Comparison of ENCODE assay signal across 8 mouse cellular contexts in genomic region chr7:28290165-28290564, GRCm38 (mm10). TPM values are rescaled to one million over a fixed set of nuclear protein-coding genes. Genes with fewer than 3 reads are reported as not detected.
DNase-seq lines count a peak whose midpoint lies in the region; ATAC-seq and TF ChIP-seq lines count a peak whose summit lies in the region.

No protein-coding gene starts in this region.

- peaks cover 38% of the 10 kb centered on the region for H3K4me1 ChIP-seq in hindbrain, embryonic 13.5 days (replicated peaks)
- 0 out of 2 replicates have a peak, but pooled peaks cover 4% of the 10 kb centered on the region for H3K4me1 ChIP-seq in midbrain, postnatal 0 days (ENCODE audit: insufficient read depth, low read length)

- peak; percentile 48 to 56 for DNase-seq in kidney, postnatal 4 days
- no peak for DNase-seq in kidney, adult 8-10 months
- DNase-seq in embryo, embryonic 10 days (ENCODE audit: low spot score): peak; percentile 61
- peak; percentile 42 for DNase-seq in midbrain, postnatal 0 days (ENCODE audit: low spot score)
- no peak for DNase-seq in adrenal gland, postnatal 36 days
- DNase-seq in urinary bladder, adult 2 months (ENCODE audit: low spot score): no peak

- H3K27me3 ChIP-seq in hindbrain, embryonic 13.5 days: peaks cover 72% of the 10 kb centered on the region
- H3K27me3 ChIP-seq in midbrain, postnatal 0 days (ENCODE audit: insufficient read depth, low read length): peaks cover 5% of the 10 kb centered on the region

- H3K9ac ChIP-seq in hindbrain, embryonic 13.5 days: peak overlapping the region; percentile 51; the same call in 1 of the 2 replicates
- H3K9ac ChIP-seq in midbrain, postnatal 0 days (replicated peaks; ENCODE audit: low read length, poor library complexity, severe bottlenecking): peak overlapping the region; percentile 52

- WGBS in hindbrain, embryonic 13.5 days: 1% methylated on average over 16 of the region's 18 CpGs
- 3% methylated on average over 18 of the region's 18 CpGs for WGBS in midbrain, postnatal 0 days

- peak overlapping the region; percentile 30 for H3K4me3 ChIP-seq in hindbrain, embryonic 13.5 days
- peak overlapping the region; percentile 36 for H3K4me3 ChIP-seq in midbrain, postnatal 0 days (ENCODE audit: low read depth, low read length)

- H3K27ac ChIP-seq in hindbrain, embryonic 13.5 days: no peak overlapping the region
- H3K27ac ChIP-seq in midbrain, postnatal 0 days (ENCODE audit: low read depth, low read length): no peak overlapping the region

- peak; percentile 44 for TF ChIP-seq CTCF in midbrain, postnatal 0 days (IDR thresholded peaks at IDR 0.05)

- peak overlapping the region; percentile 53 for H3K4me2 ChIP-seq in hindbrain, embryonic 13.5 days
- H3K4me2 ChIP-seq in midbrain, postnatal 0 days (ENCODE audit: low read depth, low read length, poor library complexity, severe bottlenecking): peak overlapping the region; percentile 47

- H3K9me3 ChIP-seq in hindbrain, embryonic 13.5 days: no peaks in the 10 kb centered on the region
- no peaks in the 10 kb centered on the region for H3K9me3 ChIP-seq in midbrain, postnatal 0 days (ENCODE audit: low read length)

- H3K36me3 ChIP-seq in hindbrain, embryonic 13.5 days: no peaks in the 10 kb centered on the region
- H3K36me3 ChIP-seq in midbrain, postnatal 0 days (ENCODE audit: insufficient read depth, low read length): no peaks in the 10 kb centered on the region

- ATAC-seq in hindbrain, embryonic 13.5 days (ENCODE audit: low FRiP score): no peak
- 0 out of 2 replicates have a peak, but pooled peaks have one; percentile 24 for ATAC-seq in midbrain, postnatal 0 days (ENCODE audit: low FRiP score)
- ATAC-seq in erythroblast, adult 5-6 weeks (replicated peaks; ENCODE audit: low FRiP score, poor library complexity, severe bottlenecking): no peak

RNA-seq across cellular contexts. Expression of gene Selenov, which starts 0.8 kb away (rescaled TPM):
- polyA plus RNA-seq in hindbrain, embryonic 13.5 days (2015; fragmentation: Nextera tagmentation; extraction: Ambion mirVana): 0.74 and 1.2 TPM in 2 replicates
- total RNA-seq in midbrain, postnatal 0 days (2014; rRNA removed): 0.61 and 1.3 TPM in 2 replicates
- 3.5 and 6.3 TPM in 2 replicates for polyA plus RNA-seq in midbrain, postnatal 0 days (2015; fragmentation: Nextera tagmentation; extraction: Ambion mirVana)
- total RNA-seq in adrenal gland, postnatal 36 days (2021): 1 to 10 TPM in 1 of 2 experiments, not detected in 1; 1.1 TPM
- polyA plus RNA-seq in urinary bladder, adult 2 months (2012; rRNA removed): 0.19 TPM in 1 of 2 replicates, not detected in the other
- total RNA-seq in erythroblast, adult 5-6 weeks (2015; ENCODE audit: low replicate concordance): not detected in 2 replicates
- total RNA-seq in erythroblast, adult 5-6 weeks (2017; ENCODE audit: low replicate concordance): not detected in 2 replicates

RNA-seq across cellular contexts. Expression of gene Dll3, which starts 11.9 kb away (rescaled TPM):
- 22.2 and 24.5 TPM in 2 replicates for polyA plus RNA-seq in hindbrain, embryonic 13.5 days (2015; fragmentation: Nextera tagmentation; extraction: Ambion mirVana)
- total RNA-seq in midbrain, postnatal 0 days (2014; rRNA removed): 8.6 and 17.3 TPM in 2 replicates
- 17.6 and 18.1 TPM in 2 replicates for polyA plus RNA-seq in midbrain, postnatal 0 days (2015; fragmentation: Nextera tagmentation; extraction: Ambion mirVana)
- total RNA-seq in adrenal gland, postnatal 36 days (2021): under 1 TPM in 1 of 2 experiments, not detected in 1; 0.89 TPM
- not detected in 2 replicates for polyA plus RNA-seq in urinary bladder, adult 2 months (2012; rRNA removed)
- total RNA-seq in erythroblast, adult 5-6 weeks (2015; ENCODE audit: low replicate concordance): not detected in 2 replicates
- not detected in 2 replicates for total RNA-seq in erythroblast, adult 5-6 weeks (2017; ENCODE audit: low replicate concordance)

RNA-seq across cellular contexts. Expression of gene Eid2b, which starts 12.6 kb away (rescaled TPM):
- 36.0 and 36.9 TPM in 2 replicates for polyA plus RNA-seq in hindbrain, embryonic 13.5 days (2015; fragmentation: Nextera tagmentation; extraction: Ambion mirVana)
- total RNA-seq in midbrain, postnatal 0 days (2014; rRNA removed): 44.0 and 64.2 TPM in 2 replicates
- 50.9 and 52.8 TPM in 2 replicates for polyA plus RNA-seq in midbrain, postnatal 0 days (2015; fragmentation: Nextera tagmentation; extraction: Ambion mirVana)
- 10 to 100 TPM; 13.7 to 18.4 TPM for total RNA-seq in adrenal gland, postnatal 36 days (2021)
- 9.4 and 10.1 TPM in 2 replicates for polyA plus RNA-seq in urinary bladder, adult 2 months (2012; rRNA removed)
- total RNA-seq in erythroblast, adult 5-6 weeks (2015; ENCODE audit: low replicate concordance): 0.58 TPM in 1 of 2 replicates, not detected in the other
- 1.7 and 3.0 TPM in 2 replicates for total RNA-seq in erythroblast, adult 5-6 weeks (2017; ENCODE audit: low replicate concordance)

RNA-seq across cellular contexts. Expression of gene Timm50, which starts 21.7 kb away (rescaled TPM):
- 134 and 136 TPM in 2 replicates for polyA plus RNA-seq in hindbrain, embryonic 13.5 days (2015; fragmentation: Nextera tagmentation; extraction: Ambion mirVana)
- total RNA-seq in midbrain, postnatal 0 days (2014; rRNA removed): 59.2 and 76.3 TPM in 2 replicates
- polyA plus RNA-seq in midbrain, postnatal 0 days (2015; fragmentation: Nextera tagmentation; extraction: Ambion mirVana): 112 and 120 TPM in 2 replicates
- total RNA-seq in adrenal gland, postnatal 36 days (2021): 100 to 1,000 TPM in 1 of 2 experiments, 10 to 100 TPM in 1; 84.0 to 102 TPM
- polyA plus RNA-seq in urinary bladder, adult 2 months (2012; rRNA removed): 33.7 and 41.8 TPM in 2 replicates
- 6.3 and 13.2 TPM in 2 replicates for total RNA-seq in erythroblast, adult 5-6 weeks (2015; ENCODE audit: low replicate concordance)
- 6.7 and 9.4 TPM in 2 replicates for total RNA-seq in erythroblast, adult 5-6 weeks (2017; ENCODE audit: low replicate concordance)

RNA-seq across cellular contexts. Expression of gene Eid2, which starts 22.5 kb away (rescaled TPM):
- polyA plus RNA-seq in hindbrain, embryonic 13.5 days (2015; fragmentation: Nextera tagmentation; extraction: Ambion mirVana): 4.3 and 4.6 TPM in 2 replicates
- total RNA-seq in midbrain, postnatal 0 days (2014; rRNA removed): 78.8 and 81.3 TPM in 2 replicates
- 21.2 and 29.0 TPM in 2 replicates for polyA plus RNA-seq in midbrain, postnatal 0 days (2015; fragmentation: Nextera tagmentation; extraction: Ambion mirVana)
- total RNA-seq in adrenal gland, postnatal 36 days (2021): 10 to 100 TPM; 25.2 to 51.2 TPM
- 14.8 and 15.6 TPM in 2 replicates for polyA plus RNA-seq in urinary bladder, adult 2 months (2012; rRNA removed)
- total RNA-seq in erythroblast, adult 5-6 weeks (2015; ENCODE audit: low replicate concordance): not detected in 2 replicates
- total RNA-seq in erythroblast, adult 5-6 weeks (2017; ENCODE audit: low replicate concordance): 0.34 and 0.42 TPM in 2 replicates

Comparison
In these comparisons a context has a peak if more than half of its experiments do, and no peak if none do; other contexts are left out.
1. DNase-seq: peak in kidney, postnatal 4 days (2 of 2), embryo, embryonic 10 days (single experiment) and midbrain, postnatal 0 days (single experiment); none in kidney, adult 8-10 months (0 of 2), adrenal gland, postnatal 36 days (0 of 2) and urinary bladder, adult 2 months (single experiment).